In the genomic region with DNA sequence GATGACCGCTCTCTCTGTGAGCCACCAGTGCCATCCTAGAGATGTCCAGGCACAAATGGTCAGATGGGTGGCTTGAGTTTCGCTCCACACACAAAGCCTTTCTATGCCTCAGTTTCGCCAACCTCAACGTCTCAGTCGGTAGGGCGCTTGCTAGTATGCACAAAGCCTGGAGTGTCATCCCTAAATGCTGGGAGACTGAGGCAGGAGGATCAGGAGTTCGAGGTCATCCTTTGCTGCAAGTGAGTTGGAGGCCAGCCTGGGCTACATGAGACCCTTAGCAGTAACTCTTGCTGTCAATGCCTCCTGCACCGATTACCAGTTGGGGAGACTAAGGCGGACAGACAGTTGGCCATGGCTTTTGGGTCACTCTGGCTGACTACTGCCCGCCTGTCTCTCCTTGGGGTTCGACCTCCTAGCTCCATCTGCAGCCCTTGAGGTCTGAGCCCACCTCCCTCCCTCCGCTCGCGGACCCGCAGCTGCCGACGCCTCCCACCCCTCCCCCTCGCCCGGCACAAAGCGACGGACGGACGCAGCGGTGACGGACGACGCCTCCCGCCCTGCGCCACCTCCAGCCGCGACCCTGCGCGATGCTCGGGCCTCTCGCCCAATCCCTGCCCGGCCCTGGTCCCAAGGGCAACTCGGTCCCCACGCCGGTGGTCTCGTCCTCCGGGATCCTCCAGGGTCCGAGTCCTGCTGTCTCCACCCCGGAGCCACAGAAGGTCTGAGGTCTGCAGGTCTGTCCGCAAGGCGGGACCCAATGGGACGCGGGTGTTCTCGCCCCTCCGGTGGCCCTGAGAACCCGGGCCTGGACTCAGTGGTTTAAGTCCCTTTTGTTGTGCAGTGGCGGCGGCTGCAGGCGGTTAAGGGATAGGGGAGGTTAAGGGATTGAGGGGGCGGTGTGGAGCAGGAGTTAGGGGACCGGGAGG, we compare ENCODE assay signal across 8 mouse cellular contexts. TPM values are rescaled to one million over a fixed set of nuclear protein-coding genes. Genes with fewer than 3 reads are reported as not detected.
DNase-seq lines count a peak whose midpoint lies in the region; ATAC-seq and TF ChIP-seq lines count a peak whose summit lies in the region.

A gene (plus strand): TSS at position 502 of the 926 bp plus-strand sequence.

- 9% methylated on average over 55 of the region's 55 CpGs for WGBS in lung, embryonic 15.5 days
- 9% methylated on average over 48 of the region's 55 CpGs for WGBS in heart, postnatal 0 days
- WGBS in midbrain, embryonic 15.5 days, result 6% methylated on average over 55 of the region's 55 CpGs

- H3K9me3 ChIP-seq in lung, embryonic 15.5 days, result no peaks in the 10 kb centered on the region
- H3K9me3 ChIP-seq in heart, postnatal 0 days (replicated peaks; ENCODE audit: control insufficient read depth, low read length), result no peaks in the 10 kb centered on the region
- H3K9me3 ChIP-seq in midbrain, embryonic 15.5 days, result no peaks in the 10 kb centered on the region

- H3K9ac ChIP-seq in lung, embryonic 15.5 days, result peak within 1 kb of the TSS; percentile 56
- H3K9ac ChIP-seq in heart, postnatal 0 days (replicated peaks; ENCODE audit: low read depth, low read length), result peak within 1 kb of the TSS; percentile 49
- H3K9ac ChIP-seq in midbrain, embryonic 15.5 days, result peak within 1 kb of the TSS; percentile 81

- peaks cover 29% of the 10 kb centered on the region for H3K27me3 ChIP-seq in lung, embryonic 15.5 days
- H3K27me3 ChIP-seq in heart, postnatal 0 days (ENCODE audit: control insufficient read depth, insufficient read depth, low read length), result peaks cover 15% of the 10 kb centered on the region
- H3K27me3 ChIP-seq in midbrain, embryonic 15.5 days (replicated peaks), result no peaks in the 10 kb centered on the region

- peak within 1 kb of the TSS; percentile 47 for H3K4me3 ChIP-seq in lung, embryonic 15.5 days
- H3K4me3 ChIP-seq in cortical plate, adult 2 months (ENCODE audit: insufficient read depth, low read length), result peak within 1 kb of the TSS; percentile 44
- H3K4me3 ChIP-seq in heart, postnatal 0 days (ENCODE audit: low read depth, low read length), result peak within 1 kb of the TSS; percentile 48
- peak within 1 kb of the TSS; percentile 76 for H3K4me3 ChIP-seq in midbrain, embryonic 15.5 days

- H3K4me2 ChIP-seq in lung, embryonic 15.5 days, result peak within 1 kb of the TSS; percentile 89
- peak within 1 kb of the TSS; percentile 95 for H3K4me2 ChIP-seq in heart, postnatal 0 days (ENCODE audit: low read depth, low read length)
- peak within 1 kb of the TSS; percentile 65 for H3K4me2 ChIP-seq in midbrain, embryonic 15.5 days

- peak; percentile 57; the same call in 1 of the 2 replicates for ATAC-seq in lung, embryonic 15.5 days (ENCODE audit: borderline replicate concordance, extremely low read depth, low FRiP score, low TSS enrichment)
- ATAC-seq in heart, postnatal 0 days (ENCODE audit: insufficient read depth, low read depth), result peak; percentile 49
- peak; percentile 61 for ATAC-seq in midbrain, embryonic 15.5 days (replicated peaks)

- DNase-seq in lung, postnatal 36 days, result no peak
- DNase-seq in heart, postnatal 0 days (ENCODE audit: low spot score), result no peak
- DNase-seq in left cerebral cortex, postnatal 14 days (ENCODE audit: low spot score in 2 of 2), result no peak
- DNase-seq in urinary bladder, adult 18-20 months (ENCODE audit: low spot score in 2 of 2), result no peak
- DNase-seq in ovary, adult 18-20 months (ENCODE audit: low spot score), result no peak

- peaks cover 24% of the 10 kb centered on the region for H3K36me3 ChIP-seq in lung, embryonic 15.5 days
- H3K36me3 ChIP-seq in heart, postnatal 0 days (replicated peaks; ENCODE audit: control insufficient read depth, insufficient read depth, low read length), result peaks cover 25% of the 10 kb centered on the region
- peaks cover 5% of the 10 kb centered on the region; the same call in 1 of the 2 replicates for H3K36me3 ChIP-seq in midbrain, embryonic 15.5 days (replicated peaks)

- peaks cover 11% of the 10 kb centered on the region; the same call in 1 of the 2 replicates for H3K4me1 ChIP-seq in lung, embryonic 15.5 days
- H3K4me1 ChIP-seq in cortical plate, adult 2 months (ENCODE audit: control insufficient read depth, insufficient read depth, low read length), result peaks cover 5% of the 10 kb centered on the region
- H3K4me1 ChIP-seq in heart, postnatal 0 days (ENCODE audit: control insufficient read depth, insufficient read depth), result peaks cover 11% of the 10 kb centered on the region; the same call in 1 of the 2 replicates
- H3K4me1 ChIP-seq in midbrain, embryonic 15.5 days, result peaks cover 47% of the 10 kb centered on the region

- TF ChIP-seq CTCF in cortical plate, adult 2 months (IDR thresholded peaks at IDR 0.05; ENCODE audit: extremely low read depth, insufficient read depth, low read length), result no peak
- no peak for TF ChIP-seq CTCF in heart, postnatal 0 days (IDR thresholded peaks at IDR 0.05; ENCODE audit: low read depth)

- TF ChIP-seq EP300 in heart, postnatal 0 days (IDR thresholded peaks at IDR 0.05; ENCODE audit: low read depth), result no peak

- TF ChIP-seq POLR2A in cortical plate, adult 2 months (IDR thresholded peaks at IDR 0.05; ENCODE audit: extremely low read depth, insufficient read depth, low read length), result no peak

- intact Hi-C loops in left cerebral cortex, postnatal 14 days (cut with DNase I), result no loop called here

- no peak within 1 kb of the TSS for H3K27ac ChIP-seq in lung, embryonic 15.5 days
- no peak within 1 kb of the TSS for H3K27ac ChIP-seq in cortical plate, adult 2 months (ENCODE audit: insufficient read depth, low read length)
- no peak within 1 kb of the TSS for H3K27ac ChIP-seq in heart, postnatal 0 days (ENCODE audit: low read depth)
- H3K27ac ChIP-seq in midbrain, embryonic 15.5 days, result peak within 1 kb of the TSS; percentile 89

RNA-seq across cellular contexts. Expression of the gene that starts here (rescaled TPM):
- 6.7 and 8.3 TPM in 2 replicates for polyA plus RNA-seq in lung, embryonic 15.5 days (2015; fragmentation: Nextera tagmentation; extraction: Ambion mirVana)
- polyA plus RNA-seq in cortical plate, adult 2 months (2012; rRNA removed), result 74.8 and 83.5 TPM in 2 replicates
- 7.5 and 11.7 TPM in 2 replicates for total RNA-seq in heart, postnatal 0 days (2014; rRNA removed; ENCODE audit: low replicate concordance)
- 5.0 and 5.7 TPM in 2 replicates for polyA plus RNA-seq in heart, postnatal 0 days (2015; fragmentation: Nextera tagmentation; extraction: Ambion mirVana)
- 10 to 100 TPM; 34.3 to 39.5 TPM for total RNA-seq in left cerebral cortex, postnatal 14 days (2021)
- 209 and 217 TPM in 2 replicates for polyA plus RNA-seq in midbrain, embryonic 15.5 days (2015; fragmentation: Nextera tagmentation; extraction: Ambion mirVana)
